Mouse (Mus musculus) T-helper 2 cell (primary cell): ENCODE measurements around the gene Fam49a.

ENCODE experiments used
- in situ Hi-C: fragments of 300-600 bp; cut with MboI, MseI; formaldehyde crosslinking; loops from one replicate; pipeline ENCODE4 v1.15.1; 2025; ENCODE audit warnings: high pct_unique_total_duplicates

Gene Fam49a

GRCm38 (mm10) chr12:12313919-12314318 lies 52.0 kb downstream of the Fam49a start:
- in situ Hi-C loops = no loop called here

- in situ Hi-C loops = no loop called here
These were observed 52.4 kb downstream of the Fam49a start for GRCm38 (mm10) chr12:12314326-12314725.

GRCm38 (mm10) chr12:12315011-12315410 lies 53.1 kb downstream of the Fam49a start:
- in situ Hi-C loops = loop anchor here (5.0 kb wide), 1 partner anchor 143 kb away; no protein-coding TSS in a partner anchor

GRCm38 (mm10) chr12:12316956-12317355 lies 55.0 kb downstream of the Fam49a start:
- in situ Hi-C loops = loop anchor here (5.0 kb wide), 1 partner anchor 145 kb away; no protein-coding TSS in a partner anchor

GRCm38 (mm10) chr12:12317606-12318005 lies 55.7 kb downstream of the Fam49a start:
- in situ Hi-C loops = loop anchor here (5.0 kb wide), 1 partner anchor 145 kb away; no protein-coding TSS in a partner anchor

- in situ Hi-C loops = loop anchor here (5.0 kb wide), 1 partner anchor 146 kb away; no protein-coding TSS in a partner anchor
These were observed 56.3 kb downstream of the Fam49a start for GRCm38 (mm10) chr12:12318140-12318734.

- in situ Hi-C loops = loop anchor here (5.0 to 10.0 kb wide), 3 partner anchors 77 to 963 kb away; no protein-coding TSS in a partner anchor
These were observed 58.8 kb downstream of the Fam49a start for GRCm38 (mm10) chr12:12320693-12321092.

GRCm38 (mm10) chr12:12321111-12321510 lies 59.2 kb downstream of the Fam49a start:
- in situ Hi-C loops = loop anchor here (5.0 to 10.0 kb wide), 3 partner anchors 76 to 964 kb away; no protein-coding TSS in a partner anchor

- in situ Hi-C loops = loop anchor here (5.0 to 10.0 kb wide), 3 partner anchors 74 to 966 kb away; no protein-coding TSS in a partner anchor
These were observed 61.1 kb downstream of the Fam49a start for GRCm38 (mm10) chr12:12323084-12323483.

GRCm38 (mm10) chr12:12323616-12324223 lies 61.8 kb downstream of the Fam49a start:
- in situ Hi-C loops = loop anchor here (5.0 to 10.0 kb wide), 3 partner anchors 74 to 966 kb away; no protein-coding TSS in a partner anchor

GRCm38 (mm10) chr12:12324266-12324665 lies 62.3 kb downstream of the Fam49a start:
- in situ Hi-C loops = loop anchor here (5.0 to 10.0 kb wide), 3 partner anchors 73 to 967 kb away; no protein-coding TSS in a partner anchor

GRCm38 (mm10) chr12:12333526-12334310 lies 71.8 kb downstream of the Fam49a start:
- in situ Hi-C loops = no loop called here

- in situ Hi-C loops = no loop called here
These were observed 72.5 kb downstream of the Fam49a start for GRCm38 (mm10) chr12:12334486-12334885.

GRCm38 (mm10) chr12:12335566-12335965 lies 73.6 kb downstream of the Fam49a start:
- in situ Hi-C loops = no loop called here

GRCm38 (mm10) chr12:12337378-12337777 lies 75.4 kb downstream of the Fam49a start:
- in situ Hi-C loops = no loop called here

GRCm38 (mm10) chr12:12343320-12343719 lies 81.4 kb downstream of the Fam49a start:
- in situ Hi-C loops = no loop called here

- in situ Hi-C loops = no loop called here
These were observed 86.7 kb downstream of the Fam49a start for GRCm38 (mm10) chr12:12348625-12349024.

- in situ Hi-C loops = no loop called here
These were observed 87.8 kb downstream of the Fam49a start for GRCm38 (mm10) chr12:12349645-12350288.

GRCm38 (mm10) chr12:12351816-12352552 lies 90.0 kb downstream of the Fam49a start:
- in situ Hi-C loops = no loop called here

- in situ Hi-C loops = no loop called here
These were observed 92.2 kb downstream of the Fam49a start for GRCm38 (mm10) chr12:12354115-12354653.
